Mouse (Mus musculus): Measurements from ENCODE around the gene Cdk20.
A peak's percentile ranks its signal among the peaks of the same experiment; 100 is the strongest.

The Cdk20 gene

GRCm38 (mm10) chr13:64432017-64432995 is at the start of gene Cdk20:
Cdk20 (plus strand) TSS chr13:64432314.
- peak; percentile 90 for DNase-seq

GRCm38 (mm10) chr13:64384937-64385336 is 47.2 kb upstream of the Cdk20 start:
- no peak for DNase-seq

- no peak for DNase-seq
These were observed 46.1 kb upstream of the Cdk20 start for GRCm38 (mm10) chr13:64386048-64386447.

- no peak for DNase-seq
These were observed 43.7 kb upstream of the Cdk20 start for GRCm38 (mm10) chr13:64388415-64388814.

- no peak for DNase-seq
These were observed 35.1 kb upstream of the Cdk20 start for GRCm38 (mm10) chr13:64396979-64397378.

GRCm38 (mm10) chr13:64398065-64398464 is 34.0 kb upstream of the Cdk20 start:
- DNase-seq, result no peak

GRCm38 (mm10) chr13:64399906-64400305 is 32.2 kb upstream of the Cdk20 start:
- DNase-seq, result no peak

GRCm38 (mm10) chr13:64400801-64401361 is 31.2 kb upstream of the Cdk20 start:
- DNase-seq, result no peak

- no peak for DNase-seq
These were observed 30.1 kb upstream of the Cdk20 start for GRCm38 (mm10) chr13:64402006-64402405.

GRCm38 (mm10) chr13:64402504-64402949 is 29.6 kb upstream of the Cdk20 start:
- DNase-seq, result no peak

- DNase-seq, result no peak
These were observed 29.1 kb upstream of the Cdk20 start for GRCm38 (mm10) chr13:64402951-64403460.

- no peak for DNase-seq
These were observed 28.6 kb upstream of the Cdk20 start for GRCm38 (mm10) chr13:64403519-64403918.

- no peak for DNase-seq
These were observed 26.6 kb upstream of the Cdk20 start for GRCm38 (mm10) chr13:64405550-64405949.

- peak; percentile 68 for DNase-seq
These were observed 24.1 kb upstream of the Cdk20 start for GRCm38 (mm10) chr13:64407992-64408391.

- DNase-seq, result peak; percentile 75
These were observed 21.5 kb upstream of the Cdk20 start for GRCm38 (mm10) chr13:64410604-64411003.

GRCm38 (mm10) chr13:64411282-64411681 is 20.8 kb upstream of the Cdk20 start:
- DNase-seq, result no peak

- no peak for DNase-seq
These were observed 19.3 kb upstream of the Cdk20 start for GRCm38 (mm10) chr13:64412752-64413257.

GRCm38 (mm10) chr13:64415659-64416058 is 16.5 kb upstream of the Cdk20 start:
- peak; percentile 59 for DNase-seq

GRCm38 (mm10) chr13:64416955-64417601 is 15.0 kb upstream of the Cdk20 start:
- no peak for DNase-seq

- DNase-seq, result no peak
These were observed 11.3 kb upstream of the Cdk20 start for GRCm38 (mm10) chr13:64420847-64421246.

- no peak for DNase-seq
These were observed 10.7 kb upstream of the Cdk20 start for GRCm38 (mm10) chr13:64421386-64421785.

GRCm38 (mm10) chr13:64421952-64422606 is 10.0 kb upstream of the Cdk20 start:
- peak; percentile 53 for DNase-seq

GRCm38 (mm10) chr13:64422607-64422957 is 9.5 kb upstream of the Cdk20 start:
- DNase-seq, result peak; percentile 47

Measured in thymus, postnatal 14 days (tissue).